In genomic region chr7:67788713-67789112, GRCm38 (mm10) we compare ENCODE assay signal across 8 mouse cellular contexts. TPM values are rescaled to one million over a fixed set of nuclear protein-coding genes. Genes with fewer than 3 reads are reported as not detected.
DNase-seq lines count a peak whose midpoint lies in the region; ATAC-seq lines count a peak whose summit lies in the region.

No protein-coding gene starts in this region.

- ATAC-seq in midbrain, embryonic 16.5 days = 0 out of 2 replicates have a peak, but pooled peaks have one; percentile 66

- no peak overlapping the region for H3K4me2 ChIP-seq in midbrain, embryonic 16.5 days (ENCODE audit: low read length)

- H3K36me3 ChIP-seq in midbrain, embryonic 16.5 days (ENCODE audit: control insufficient read depth, insufficient read depth, low read length) = no peaks in the 10 kb centered on the region
- no peaks in the 10 kb centered on the region for H3K36me3 ChIP-seq in splenic B cell, adult 2 months (ENCODE audit: control insufficient read depth, insufficient read depth, low read length, poor library complexity, severe bottlenecking)

- H3K9me3 ChIP-seq in midbrain, embryonic 16.5 days (replicated peaks; ENCODE audit: control insufficient read depth, low read length, poor library complexity, severe bottlenecking) = no peaks in the 10 kb centered on the region

- no peak overlapping the region for H3K27ac ChIP-seq in midbrain, embryonic 16.5 days (ENCODE audit: low read length)

- H3K9ac ChIP-seq in midbrain, embryonic 16.5 days (ENCODE audit: low read depth, low read length) = no peak overlapping the region

- peak; percentile 30 to 50 for DNase-seq in urinary bladder, adult 18-20 months (ENCODE audit: low spot score in 2 of 2)
- DNase-seq in urinary bladder, adult 2 months (ENCODE audit: low spot score) = no peak
- DNase-seq in cerebellum, postnatal 4 days (ENCODE audit: low spot score in 2 of 2) = peak; percentile 51 to 70
- DNase-seq in gastrocnemius, postnatal 14 days = peak; percentile 45
- DNase-seq in kidney, adult 11 months = peak; percentile 38
- peak; percentile 48 to 63 for DNase-seq in left cerebral cortex, postnatal 36 days (ENCODE audit: low spot score in 2 of 2)
- peak; percentile 57 for DNase-seq in splenic B cell, adult 2 months (ENCODE audit: low read depth, low spot score)

- H3K27me3 ChIP-seq in midbrain, embryonic 16.5 days (ENCODE audit: control insufficient read depth, insufficient read depth, low read depth, low read length) = no peaks in the 10 kb centered on the region
- no peaks in the 10 kb centered on the region for H3K27me3 ChIP-seq in splenic B cell, adult 2 months (ENCODE audit: control insufficient read depth, insufficient read depth, low read length, poor library complexity, severe bottlenecking)

- intact Hi-C loops in gastrocnemius, postnatal 14 days (cut with DNase I; ENCODE audit: low total_unique reads) = no loop called here
- intact Hi-C loops in left cerebral cortex, postnatal 36 days (cut with DNase I) = loop anchor here (1.0 to 5.0 kb wide), 4 partner anchors 162 to 569 kb away; no protein-coding TSS in a partner anchor

- 13% methylated on average over 10 of the region's 10 CpGs for WGBS in midbrain, embryonic 16.5 days

- H3K4me3 ChIP-seq in midbrain, embryonic 16.5 days (ENCODE audit: low read depth, low read length) = no peak overlapping the region

- no peaks in the 10 kb centered on the region for H3K4me1 ChIP-seq in midbrain, embryonic 16.5 days (ENCODE audit: control insufficient read depth, insufficient read depth, low read length)

RNA-seq across cellular contexts. Expression of gene Synm, which starts 29.2 kb away (rescaled TPM):
- polyA plus RNA-seq in urinary bladder, adult 2 months (2012; rRNA removed) = 268 and 422 TPM in 2 replicates
- total RNA-seq in gastrocnemius, postnatal 14 days (2021) = 100 to 1,000 TPM; 100 to 120 TPM
- 10 to 100 TPM; 17.9 to 18.3 TPM for total RNA-seq in left cerebral cortex, postnatal 36 days (2021)
- 4.6 and 5.1 TPM in 2 replicates for polyA plus RNA-seq in midbrain, embryonic 16.5 days (2015; fragmentation: Nextera tagmentation; extraction: Ambion mirVana)

Comparison
In these comparisons a context has a peak if more than half of its experiments do, and no peak if none do; other contexts are left out.
1. RNA of gene Synm, which starts 29.2 kb away (total RNA-seq): 100 to 120 TPM in gastrocnemius, postnatal 14 days; 17.9 to 18.3 TPM in left cerebral cortex, postnatal 36 days; every median in the first group is over 4 times any median in the second.